Mouse (Mus musculus) ES-Bruce4 (cell line): ENCODE measurements around the gene Kirrel3. TPM values are rescaled to one million over a fixed set of nuclear protein-coding genes. Genes with fewer than 3 reads are reported as not detected.

Source experiments
- H3K27ac ChIP-seq: 2 replicates; pipeline ENCODE4 v1.5.1; 2012; ENCODE audit warnings: low read length, inconsistent platforms; ENCODE audit not compliant: insufficient read depth
- H3K27me3 ChIP-seq: 2 replicates; pipeline ENCODE4 v1.6.1; 2012; ENCODE audit warnings: mild to moderate bottlenecking, low read length, inconsistent platforms; ENCODE audit not compliant: control insufficient read depth, poor library complexity, insufficient read depth, severe bottlenecking
- H3K36me3 ChIP-seq: 2 replicates; pipeline ENCODE4 v1.6.1; 2012; ENCODE audit warnings: inconsistent platforms, mild to moderate bottlenecking, low read length, moderate library complexity; ENCODE audit not compliant: control insufficient read depth, poor library complexity, insufficient read depth, severe bottlenecking
- H3K4me1 ChIP-seq: one replicate; pipeline ENCODE4 v1.8.1; 2011; ENCODE audit warnings: low read length; ENCODE audit not compliant: control insufficient read depth, insufficient read depth
- H3K4me3 ChIP-seq: 2 replicates; pipeline ENCODE4 v1.5.1; 2011; ENCODE audit warnings: low read depth, mild to moderate bottlenecking, low read length
- H3K9ac ChIP-seq: 2 replicates; pipeline ENCODE4 v1.6.1; 2012; ENCODE audit warnings: low read depth, mild to moderate bottlenecking, inconsistent platforms; ENCODE audit not compliant: poor library complexity, severe bottlenecking
- H3K9me3 ChIP-seq: replicated peaks from 2 replicates; pipeline ENCODE4 v1.6.1; 2012; ENCODE audit warnings: mild to moderate bottlenecking, low read length, inconsistent platforms; ENCODE audit not compliant: control insufficient read depth, poor library complexity, insufficient read depth, severe bottlenecking
- CTCF ChIP-seq: IDR thresholded peaks from one replicate; pipeline ENCODE4 v1.8.1; 2011; ENCODE audit warnings: low read depth, low read length
- EP300 ChIP-seq: IDR thresholded peaks from 2 replicates; pipeline ENCODE4 v1.6.1; 2011; ENCODE audit warnings: low read depth, low read length; ENCODE audit not compliant: insufficient read depth
- POLR2A ChIP-seq: IDR thresholded peaks from one replicate; pipeline ENCODE4 v1.8.1; 2011; ENCODE audit warnings: low read length; ENCODE audit not compliant: insufficient read depth
- polyA plus RNA-seq: library from polyadenylated mRNA; stranded (reverse); fragments of >200 nt; gene quantifications from 2 replicates; pipeline ENCODE4 v1.2.4, GENCODE M21; 2011; ENCODE audit warnings: low read depth; ENCODE audit not compliant: missing spikeins, insufficient read depth, insufficient read length

Kirrel3 gene
- polyA plus RNA-seq, 1 experiment: 0.52 TPM

- TF ChIP-seq CTCF (no peak), EP300 (no peak), POLR2A (no peak)
- Histone ChIP-seq H3K4me3 (no peak overlapping the region), H3K4me1 (no peaks in the 10 kb centered on the region), H3K9ac (no peak overlapping the region), H3K36me3 (no peaks in the 10 kb centered on the region), H3K27me3 (no peaks in the 10 kb centered on the region), H3K9me3 (no peaks in the 10 kb centered on the region), H3K27ac (no peak overlapping the region)
These were observed 461.6 kb downstream of the Kirrel3 start for GRCm38 (mm10) chr9:34947258-34947657.

- Histone ChIP-seq H3K4me3 (no peak overlapping the region), H3K9ac (no peak overlapping the region), H3K4me1 (no peaks in the 10 kb centered on the region), H3K36me3 (no peaks in the 10 kb centered on the region), H3K9me3 (no peaks in the 10 kb centered on the region), H3K27ac (no peak overlapping the region), H3K27me3 (no peaks in the 10 kb centered on the region)
- no peak for TF ChIP-seq EP300
- TF ChIP-seq CTCF: no peak
- TF ChIP-seq POLR2A: no peak
These were observed 462.0 kb downstream of the Kirrel3 start for GRCm38 (mm10) chr9:34947717-34948116.

GRCm38 (mm10) chr9:34953420-34953819 lies 467.7 kb downstream of the Kirrel3 start:
- no peak overlapping the region for H3K4me3 ChIP-seq
- H3K9me3 ChIP-seq: no peaks in the 10 kb centered on the region
- TF ChIP-seq EP300 (no peak), POLR2A (no peak), CTCF (no peak)
- no peaks in the 10 kb centered on the region for H3K4me1 ChIP-seq
- no peaks in the 10 kb centered on the region for H3K36me3 ChIP-seq
- H3K9ac ChIP-seq: no peak overlapping the region
- no peaks in the 10 kb centered on the region for H3K27me3 ChIP-seq
- H3K27ac ChIP-seq: no peak overlapping the region

GRCm38 (mm10) chr9:34954212-34954611 lies 468.5 kb downstream of the Kirrel3 start:
- Histone ChIP-seq H3K4me1 (no peaks in the 10 kb centered on the region), H3K9me3 (no peaks in the 10 kb centered on the region), H3K27ac (no peak overlapping the region), H3K9ac (no peak overlapping the region), H3K27me3 (no peaks in the 10 kb centered on the region), H3K36me3 (no peaks in the 10 kb centered on the region), H3K4me3 (no peak overlapping the region)
- TF ChIP-seq CTCF: no peak
- no peak for TF ChIP-seq POLR2A
- TF ChIP-seq EP300: no peak

DNA sequence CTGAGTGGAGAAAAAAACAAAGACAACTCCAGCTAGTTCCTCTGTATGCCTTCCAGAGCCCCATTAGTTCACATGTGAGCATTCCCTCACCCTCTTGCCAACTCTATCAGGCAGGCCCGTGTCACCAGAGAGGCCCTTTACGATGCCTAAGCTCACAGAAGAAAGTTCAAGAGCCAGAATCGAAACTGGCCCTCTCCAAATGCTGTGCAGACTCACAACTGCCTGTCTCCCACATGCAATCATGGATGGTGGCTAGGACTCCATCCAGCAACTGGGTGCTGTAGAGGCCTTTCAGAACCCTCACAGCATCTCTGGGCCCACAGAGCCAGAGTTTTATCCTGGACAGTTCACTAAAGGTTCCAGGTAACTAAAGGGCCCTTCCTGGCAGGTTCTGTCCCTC lies 470.8 kb downstream of the Kirrel3 start:
- no peak for TF ChIP-seq EP300
- TF ChIP-seq CTCF: no peak
- no peak for TF ChIP-seq POLR2A
- Histone ChIP-seq H3K27ac (no peak overlapping the region), H3K9ac (no peak overlapping the region), H3K9me3 (no peaks in the 10 kb centered on the region), H3K4me1 (no peaks in the 10 kb centered on the region), H3K36me3 (no peaks in the 10 kb centered on the region), H3K4me3 (no peak overlapping the region), H3K27me3 (no peaks in the 10 kb centered on the region)

DNA sequence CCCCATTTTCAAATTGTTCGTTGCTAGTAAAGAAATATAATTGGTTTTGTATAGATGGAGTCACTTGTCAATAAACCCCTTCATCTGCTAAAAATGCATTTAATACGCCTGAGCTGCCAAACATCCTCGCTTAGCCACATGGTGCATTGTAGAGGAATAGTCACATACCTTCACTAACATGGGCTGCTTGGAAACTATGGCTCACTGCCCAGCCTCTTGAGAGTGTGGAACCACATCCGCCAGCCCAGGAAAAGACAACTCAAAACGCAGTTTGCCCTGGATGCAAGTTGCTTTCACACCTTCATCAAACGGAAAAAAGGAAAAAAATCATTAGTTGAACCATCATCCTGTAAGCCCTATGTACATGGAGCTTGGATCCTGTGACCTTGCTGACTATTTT lies 472.0 kb downstream of the Kirrel3 start:
- no peaks in the 10 kb centered on the region for H3K9me3 ChIP-seq
- H3K27ac ChIP-seq: no peak overlapping the region
- H3K27me3 ChIP-seq: no peaks in the 10 kb centered on the region
- TF ChIP-seq CTCF: no peak
- no peak for TF ChIP-seq POLR2A
- TF ChIP-seq EP300: no peak
- H3K4me3 ChIP-seq: no peak overlapping the region
- no peaks in the 10 kb centered on the region for H3K4me1 ChIP-seq
- no peaks in the 10 kb centered on the region for H3K36me3 ChIP-seq
- no peak overlapping the region for H3K9ac ChIP-seq
